Mouse (Mus musculus) c-Kit-positive CD71-negative TER-119-negative erythroid progenitor cells, embryonic 14.5 days (primary cell): Measurements from ENCODE around the gene St6gal1.

Experiments used
- DNase-seq: peaks from one replicate; pipeline ENCODE4 v3.0.0-alpha.2; 2013; ENCODE audit warnings: low read depth

The St6gal1 gene

GRCm38 (mm10) chr16:23299904-23300740, 75.6 kb downstream of the St6gal1 start:
- no peak for DNase-seq

- DNase-seq, result no peak
Observed at GRCm38 (mm10) chr16:23301762-23302161, 77.2 kb downstream of the St6gal1 start.

GRCm38 (mm10) chr16:23305830-23306623, 81.5 kb downstream of the St6gal1 start:
- no peak for DNase-seq

GRCm38 (mm10) chr16:23307142-23307968, 82.8 kb downstream of the St6gal1 start:
- DNase-seq, result no peak

GRCm38 (mm10) chr16:23308012-23308554, 83.5 kb downstream of the St6gal1 start:
- DNase-seq, result no peak

- no peak for DNase-seq
Observed at GRCm38 (mm10) chr16:23309080-23309479, 84.5 kb downstream of the St6gal1 start.

GRCm38 (mm10) chr16:23312604-23313003, 88.1 kb downstream of the St6gal1 start:
- no peak for DNase-seq

GRCm38 (mm10) chr16:23314790-23315189, 90.2 kb downstream of the St6gal1 start:
- DNase-seq, result peak; percentile 14

GRCm38 (mm10) chr16:23317411-23318047, 93.0 kb downstream of the St6gal1 start:
- no peak for DNase-seq

GRCm38 (mm10) chr16:23320025-23320424, 95.5 kb downstream of the St6gal1 start:
- DNase-seq, result no peak

- DNase-seq, result no peak
Observed at GRCm38 (mm10) chr16:23320579-23320978, 96.0 kb downstream of the St6gal1 start.

GRCm38 (mm10) chr16:23322453-23322852, 97.9 kb downstream of the St6gal1 start:
- DNase-seq, result no peak

- DNase-seq, result no peak
Observed at GRCm38 (mm10) chr16:23323915-23324314, 99.4 kb downstream of the St6gal1 start.

GRCm38 (mm10) chr16:23324867-23325650, 100.5 kb downstream of the St6gal1 start:
- DNase-seq, result no peak

- DNase-seq, result no peak
Observed at GRCm38 (mm10) chr16:23326664-23327063, 102.1 kb downstream of the St6gal1 start.

GRCm38 (mm10) chr16:23327266-23327665, 102.7 kb downstream of the St6gal1 start:
- no peak for DNase-seq

GRCm38 (mm10) chr16:23328201-23328600, 103.7 kb downstream of the St6gal1 start:
- no peak for DNase-seq

- DNase-seq, result no peak
Observed at GRCm38 (mm10) chr16:23332136-23332535, 107.6 kb downstream of the St6gal1 start.

- no peak for DNase-seq
Observed at GRCm38 (mm10) chr16:23332686-23333085, 108.1 kb downstream of the St6gal1 start.

GRCm38 (mm10) chr16:23333875-23334551, 109.5 kb downstream of the St6gal1 start:
- no peak for DNase-seq
